Mouse (Mus musculus) neural tube, embryonic 15.5 days (tissue): ENCODE data around the gene Dhx40. TPM values are rescaled to one million over a fixed set of nuclear protein-coding genes. Genes with fewer than 3 reads are reported as not detected.
A peak's percentile ranks its signal among the peaks of the same experiment; 100 is the strongest.
"Not testable (repeated sequence)": the region's sequence is repeated elsewhere in the genome, so short reads cannot be mapped to it uniquely, and the experiment has no call there.

Experiments used
- ATAC-seq: fragments of 200-750 bp; cut with Nextera tagmentation; 2 replicates; pipeline ENCODE4 v1.8.0; 2017; ENCODE audit warnings: mild to moderate bottlenecking, moderate TSS enrichment, moderate library complexity; ENCODE audit not compliant: low FRiP score
- H3K27ac ChIP-seq: fragments of 300-500 bp; sonication (generic); replicated peaks from 2 replicates; pipeline ENCODE4 v1.5.1; 2015; ENCODE audit warnings: mild to moderate bottlenecking, inconsistent platforms
- H3K27me3 ChIP-seq: fragments of 300-500 bp; sonication (generic); replicated peaks from 2 replicates; pipeline ENCODE4 v1.6.1; 2015; ENCODE audit warnings: inconsistent platforms
- H3K36me3 ChIP-seq: fragments of 300-500 bp; sonication (generic); 2 replicates; pipeline ENCODE4 v1.6.1; 2015; ENCODE audit warnings: inconsistent platforms
- H3K4me1 ChIP-seq: fragments of 300-500 bp; sonication (generic); 2 replicates; pipeline ENCODE4 v1.6.1; 2015; ENCODE audit warnings: inconsistent platforms
- H3K4me2 ChIP-seq: fragments of 300-500 bp; sonication (generic); 2 replicates; pipeline ENCODE4 v1.6.1; 2015; ENCODE audit warnings: inconsistent platforms, mild to moderate bottlenecking, moderate library complexity
- H3K4me3 ChIP-seq: fragments of 300-500 bp; sonication (generic); replicated peaks from 2 replicates; pipeline ENCODE4 v1.5.1; 2015; ENCODE audit warnings: mild to moderate bottlenecking, inconsistent platforms
- H3K9ac ChIP-seq: fragments of 300-500 bp; sonication (generic); replicated peaks from 2 replicates; pipeline ENCODE4 v1.6.1; 2015; ENCODE audit warnings: mild to moderate bottlenecking, inconsistent platforms
- H3K9me3 ChIP-seq: fragments of 300-500 bp; sonication (generic); replicated peaks from 2 replicates; pipeline ENCODE4 v1.6.1; 2016; ENCODE audit warnings: inconsistent platforms
- WGBS: fragments of 180-500 bp; shearing (Covaris S2); methylation state at CpG from one replicate; pipeline ENCODE4 v1.1.7; 2015; ENCODE audit warnings: mixed read lengths; 5-methylcytosine and 5-hydroxymethylcytosine counted together
- polyA plus RNA-seq: library from polyadenylated mRNA; unstranded; fragments of >200 nt; fragmentation: Nextera tagmentation; extraction: Ambion mirVana; gene quantifications from 2 replicates; pipeline ENCODE4 v1.2.1, GENCODE M21; 2015

Gene Dhx40
- polyA plus RNA-seq, 1 experiment from 2014 or later = 15.5 TPM

DNA sequence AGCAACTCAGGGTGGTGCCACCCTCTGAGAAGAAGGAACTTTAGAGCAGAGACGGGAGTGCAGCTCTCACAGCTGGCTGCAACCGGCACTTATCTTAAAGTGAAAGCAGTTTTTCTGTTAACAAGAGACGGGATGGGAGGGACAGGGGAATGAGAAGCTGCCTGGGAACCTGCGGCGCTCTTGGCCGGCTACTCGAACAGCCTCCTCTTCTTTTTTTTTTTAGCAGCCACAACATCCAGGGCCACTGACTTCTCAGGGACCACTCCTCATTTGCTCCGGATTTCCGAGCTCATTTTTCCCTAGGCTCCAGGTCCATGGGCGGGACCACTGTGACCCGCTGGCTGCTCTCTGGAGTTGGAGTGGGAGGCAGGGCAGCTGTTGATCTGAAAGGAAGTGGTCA lies 6.9 kb upstream of the Dhx40 start:
- not testable (repeated sequence) for H3K9ac ChIP-seq, H3K4me2 ChIP-seq, H3K4me1 ChIP-seq, H3K9me3 ChIP-seq, H3K4me3 ChIP-seq, H3K27ac ChIP-seq, ATAC-seq, H3K27me3 ChIP-seq, H3K36me3 ChIP-seq
- 0% methylated on average over 3 of the region's 11 CpGs for WGBS

GRCm38 (mm10) chr11:86813256-86813655 lies 5.7 kb upstream of the Dhx40 start:
- not testable (repeated sequence) for ATAC-seq, H3K27me3 ChIP-seq
- 80% methylated on average over 5 of the region's 11 CpGs for WGBS

DNA sequence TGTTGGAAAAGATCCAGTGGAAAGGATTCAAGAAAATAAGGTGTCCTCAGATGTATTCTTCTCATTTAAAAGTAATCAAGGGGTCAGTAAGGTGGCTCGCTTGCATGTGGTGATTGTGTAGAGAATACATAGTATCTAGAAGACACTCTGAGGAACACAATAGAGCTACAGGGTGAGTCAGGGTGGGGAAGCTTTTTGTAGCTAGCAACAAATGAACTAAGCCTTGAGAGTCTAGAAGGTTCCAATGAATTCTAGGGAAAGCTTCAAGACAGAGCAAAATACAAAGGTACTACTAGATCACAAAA lies 3.7 kb upstream of the Dhx40 start:
- H3K4me2 ChIP-seq = no peak overlapping the region
- no peaks in the 10 kb centered on the region for H3K9me3 ChIP-seq
- no peak overlapping the region for H3K9ac ChIP-seq
- H3K27ac ChIP-seq = no peak overlapping the region
- no peaks in the 10 kb centered on the region for H3K27me3 ChIP-seq
- H3K4me1 ChIP-seq = peaks cover 12% of the 10 kb centered on the region
- no peak for ATAC-seq
- no peaks in the 10 kb centered on the region for H3K36me3 ChIP-seq
- no peak overlapping the region for H3K4me3 ChIP-seq
- WGBS = 82% methylated on average over 1 of the region's 1 CpGs

More at GRCm38 (mm10) chr11:86813256-86813655, 5.7 kb upstream of the Dhx40 start:
- not testable (repeated sequence) for H3K27ac ChIP-seq, H3K4me1 ChIP-seq, H3K9ac ChIP-seq, H3K9me3 ChIP-seq, H3K36me3 ChIP-seq, H3K4me2 ChIP-seq, H3K4me3 ChIP-seq

DNA sequence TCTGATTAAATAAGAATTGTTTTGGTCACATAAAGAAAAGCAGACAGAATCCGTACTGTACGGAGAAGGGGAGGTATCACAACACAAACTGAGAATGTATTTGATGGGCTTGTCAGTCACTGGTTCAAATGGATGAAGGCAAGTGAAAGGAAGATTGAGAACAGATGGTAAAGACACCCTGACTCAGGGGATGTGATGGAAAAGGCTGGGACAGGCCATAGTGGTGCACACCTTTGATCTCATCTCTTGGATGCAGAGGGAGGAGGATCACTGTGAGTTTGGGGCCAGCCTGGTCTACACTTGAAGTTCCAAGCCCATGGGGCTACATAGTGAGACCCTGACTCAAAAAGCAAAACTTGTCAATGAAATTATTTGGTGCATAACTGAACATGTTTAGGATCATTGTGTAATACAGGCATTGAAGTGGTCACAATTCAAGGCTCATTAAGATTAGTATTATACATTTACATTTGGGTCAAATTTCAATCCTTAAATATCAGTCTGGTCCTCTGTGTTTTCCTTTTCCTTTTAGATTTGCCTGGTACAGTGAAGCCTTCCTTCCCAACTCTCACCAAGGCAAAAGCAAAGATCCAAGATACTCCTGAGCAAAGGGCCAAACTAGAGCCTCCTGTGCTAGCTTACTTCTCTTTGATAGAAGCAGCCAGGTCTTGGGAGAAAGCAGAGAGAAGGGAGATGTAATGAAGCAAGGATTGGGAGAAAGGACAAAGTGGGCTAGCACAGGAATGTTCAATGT lies 3.2 kb upstream of the Dhx40 start:
- Histone ChIP-seq H3K27ac (no peak overlapping the region), H3K4me2 (no peak overlapping the region), H3K27me3 (no peaks in the 10 kb centered on the region), H3K4me3 (no peak overlapping the region), H3K9ac (no peak overlapping the region), H3K36me3 (no peaks in the 10 kb centered on the region), H3K4me1 (peaks cover 12% of the 10 kb centered on the region), H3K9me3 (no peaks in the 10 kb centered on the region)
- ATAC-seq = no peak
- 96% methylated on average over 2 of the region's 2 CpGs for WGBS

DNA sequence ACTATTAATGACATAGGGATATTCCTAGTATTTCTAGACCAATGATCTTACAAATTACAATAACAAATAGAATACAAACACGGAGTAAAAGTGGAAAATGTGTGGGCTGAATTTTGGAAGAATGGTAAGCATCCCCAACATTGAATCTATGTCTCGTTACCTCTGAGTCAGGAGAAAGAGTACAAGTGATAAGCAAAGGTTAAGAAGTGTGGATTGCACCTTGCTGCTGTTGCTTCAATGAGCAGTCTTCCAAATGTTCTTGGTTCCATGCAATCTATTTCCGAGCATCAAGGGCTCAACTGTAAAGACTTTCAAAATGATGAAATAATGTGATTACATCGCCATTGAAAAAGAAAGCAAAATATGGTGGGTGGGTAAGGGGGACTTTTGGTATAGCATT lies 2.3 kb upstream of the Dhx40 start:
- Histone ChIP-seq H3K4me1 (peaks cover 12% of the 10 kb centered on the region), H3K27me3 (no peaks in the 10 kb centered on the region), H3K4me2 (no peak overlapping the region), H3K27ac (no peak overlapping the region), H3K36me3 (no peaks in the 10 kb centered on the region), H3K9me3 (no peaks in the 10 kb centered on the region), H3K4me3 (no peak overlapping the region), H3K9ac (no peak overlapping the region)
- 81% methylated on average over 4 of the region's 4 CpGs for WGBS
- ATAC-seq = no peak

DNA sequence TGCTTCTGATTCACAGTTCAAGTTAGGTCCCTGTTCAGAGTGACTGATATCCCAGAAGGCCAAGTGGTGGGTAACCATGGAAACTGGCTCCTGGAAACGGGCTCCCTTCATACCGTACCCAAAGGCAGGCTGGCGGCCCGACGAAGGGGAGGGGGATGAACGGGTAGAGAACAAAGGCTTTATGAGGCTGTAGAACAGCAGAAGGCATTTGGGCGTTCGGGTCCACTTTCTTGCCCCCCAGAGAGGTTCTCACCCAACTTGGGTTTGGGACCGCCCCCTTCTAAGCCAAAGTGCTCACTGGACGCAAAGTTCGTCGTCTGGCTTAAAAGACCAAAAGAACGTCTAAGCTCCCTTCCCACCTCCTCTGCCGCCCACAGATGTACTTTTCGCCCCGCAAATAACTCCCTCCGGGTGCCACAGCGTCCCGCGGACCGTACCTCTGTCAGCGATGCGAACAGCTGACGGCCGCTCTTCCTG lies 507 bp downstream of the Dhx40 start:
- H3K4me2 ChIP-seq = peak overlapping the region; percentile 87
- peak overlapping the region; percentile 66 for H3K9ac ChIP-seq
- peak overlapping the region; percentile 84 for H3K27ac ChIP-seq
- peaks cover 12% of the 10 kb centered on the region for H3K4me1 ChIP-seq
- peak overlapping the region; percentile 100 for H3K4me3 ChIP-seq
- peaks cover 15% of the 10 kb centered on the region for H3K36me3 ChIP-seq
- WGBS = under 1% methylated on average over 25 of the region's 25 CpGs
- peak; percentile 91 for ATAC-seq
- no peaks in the 10 kb centered on the region for H3K9me3 ChIP-seq
- no peaks in the 10 kb centered on the region for H3K27me3 ChIP-seq

- WGBS = 91% methylated on average over 1 of the region's 1 CpGs
- peaks cover 34% of the 10 kb centered on the region for H3K36me3 ChIP-seq
Measured at GRCm38 (mm10) chr11:86794161-86794560, 13.4 kb downstream of the Dhx40 start.

GRCm38 (mm10) chr11:86787436-86787835 lies 20.1 kb downstream of the Dhx40 start:
- not testable (repeated sequence) for H3K4me1 ChIP-seq

More at GRCm38 (mm10) chr11:86794161-86794560, 13.4 kb downstream of the Dhx40 start:
- Histone ChIP-seq H3K9ac (no peak overlapping the region), H3K27me3 (no peaks in the 10 kb centered on the region), H3K4me3 (no peak overlapping the region), H3K27ac (no peak overlapping the region), H3K9me3 (no peaks in the 10 kb centered on the region), H3K4me1 (no peaks in the 10 kb centered on the region), H3K4me2 (no peak overlapping the region)
- ATAC-seq = no peak

DNA sequence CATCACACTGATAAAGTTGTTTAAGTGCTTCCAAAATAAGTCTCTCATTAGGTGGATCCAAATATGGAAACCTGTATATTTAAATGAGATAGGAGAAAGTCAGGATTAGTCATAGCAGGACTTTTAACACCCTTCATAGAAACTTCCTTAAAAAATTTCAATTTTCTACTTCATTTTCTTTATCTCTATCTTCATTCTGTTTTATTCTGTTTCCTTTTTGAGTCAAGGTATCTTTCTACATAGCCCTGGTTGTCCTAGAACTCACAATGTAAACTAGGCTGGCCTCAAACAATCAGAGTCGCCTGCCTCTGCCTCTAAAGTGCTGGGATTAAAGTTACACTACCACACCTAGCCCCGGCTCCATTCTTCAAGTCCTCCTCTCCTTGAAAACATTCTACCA lies 21.8 kb downstream of the Dhx40 start:
- ATAC-seq = no peak
- H3K27me3 ChIP-seq = no peaks in the 10 kb centered on the region
- H3K4me1 ChIP-seq = no peaks in the 10 kb centered on the region
- no peaks in the 10 kb centered on the region for H3K9me3 ChIP-seq
- H3K4me2 ChIP-seq = no peak overlapping the region
- WGBS = 93% methylated on average over 2 of the region's 2 CpGs
- peaks cover 59% of the 10 kb centered on the region for H3K36me3 ChIP-seq
- no peak overlapping the region for H3K4me3 ChIP-seq
- no peak overlapping the region for H3K9ac ChIP-seq
- no peak overlapping the region for H3K27ac ChIP-seq

More at GRCm38 (mm10) chr11:86787436-86787835, 20.1 kb downstream of the Dhx40 start:
- peaks cover 55% of the 10 kb centered on the region for H3K36me3 ChIP-seq
- 98% methylated on average over 5 of the region's 5 CpGs for WGBS
- not testable (repeated sequence) for H3K9ac ChIP-seq, H3K9me3 ChIP-seq, ATAC-seq, H3K4me2 ChIP-seq, H3K27ac ChIP-seq, H3K27me3 ChIP-seq, H3K4me3 ChIP-seq

- Histone ChIP-seq H3K27ac (no peak overlapping the region), H3K36me3 (peaks cover 24% of the 10 kb centered on the region), H3K4me2 (no peak overlapping the region), H3K9ac (no peak overlapping the region), H3K9me3 (no peaks in the 10 kb centered on the region), H3K27me3 (no peaks in the 10 kb centered on the region), H3K4me3 (no peak overlapping the region), H3K4me1 (no peaks in the 10 kb centered on the region)
- ATAC-seq = no peak
- 87% methylated on average over 4 of the region's 4 CpGs for WGBS
Measured at GRCm38 (mm10) chr11:86769884-86770283, 37.7 kb downstream of the Dhx40 start.

- Histone ChIP-seq H3K27me3 (no peaks in the 10 kb centered on the region), H3K27ac (no peak overlapping the region), H3K9me3 (no peaks in the 10 kb centered on the region), H3K36me3 (no peaks in the 10 kb centered on the region), H3K4me2 (no peak overlapping the region), H3K9ac (no peak overlapping the region), H3K4me1 (no peaks in the 10 kb centered on the region), H3K4me3 (no peak overlapping the region)
- 93% methylated on average over 2 of the region's 2 CpGs for WGBS
- no peak for ATAC-seq
Measured at GRCm38 (mm10) chr11:86764501-86764900, 43.0 kb downstream of the Dhx40 start.

DNA sequence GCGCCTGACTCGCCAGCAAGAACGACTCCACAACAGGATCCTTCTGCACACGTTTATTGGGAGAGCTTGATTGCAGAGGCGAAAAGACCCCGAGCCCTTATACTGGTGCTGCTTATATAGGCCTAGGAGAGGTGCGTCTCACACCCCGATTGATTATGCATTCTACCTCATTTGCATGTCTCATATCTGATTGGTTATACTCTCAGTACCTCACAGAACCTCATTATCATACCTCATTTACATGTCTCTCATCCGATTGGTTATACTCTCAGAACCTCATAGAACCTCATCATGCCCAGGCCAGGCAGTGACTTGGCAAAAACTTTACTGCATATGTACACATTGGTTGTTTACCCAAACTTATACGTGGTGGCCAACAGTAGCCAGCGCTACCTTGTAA lies 44.4 kb downstream of the Dhx40 start:
- WGBS = 90% methylated on average over 11 of the region's 11 CpGs
- not testable (repeated sequence) for ATAC-seq, H3K27ac ChIP-seq, H3K27me3 ChIP-seq, H3K36me3 ChIP-seq, H3K4me2 ChIP-seq, H3K9ac ChIP-seq, H3K4me3 ChIP-seq, H3K4me1 ChIP-seq, H3K9me3 ChIP-seq
